Mouse (Mus musculus): Measurements from ENCODE around the gene Ap3b1.
A peak's percentile ranks its signal among the peaks of the same experiment; 100 is the strongest.

GRCm38 (mm10) chr13:94358401-94359265 lies at the start of gene Ap3b1:
- TF ChIP-seq POLR2A (IDR thresholded peaks at IDR 0.05; ENCODE audit: insufficient read depth, low read length) (peak; percentile 77), CTCF (IDR thresholded peaks at IDR 0.05; ENCODE audit: low read depth, low read length) (no peak)
